Mouse (Mus musculus): ENCODE results near the gene Scube1.

DNA sequence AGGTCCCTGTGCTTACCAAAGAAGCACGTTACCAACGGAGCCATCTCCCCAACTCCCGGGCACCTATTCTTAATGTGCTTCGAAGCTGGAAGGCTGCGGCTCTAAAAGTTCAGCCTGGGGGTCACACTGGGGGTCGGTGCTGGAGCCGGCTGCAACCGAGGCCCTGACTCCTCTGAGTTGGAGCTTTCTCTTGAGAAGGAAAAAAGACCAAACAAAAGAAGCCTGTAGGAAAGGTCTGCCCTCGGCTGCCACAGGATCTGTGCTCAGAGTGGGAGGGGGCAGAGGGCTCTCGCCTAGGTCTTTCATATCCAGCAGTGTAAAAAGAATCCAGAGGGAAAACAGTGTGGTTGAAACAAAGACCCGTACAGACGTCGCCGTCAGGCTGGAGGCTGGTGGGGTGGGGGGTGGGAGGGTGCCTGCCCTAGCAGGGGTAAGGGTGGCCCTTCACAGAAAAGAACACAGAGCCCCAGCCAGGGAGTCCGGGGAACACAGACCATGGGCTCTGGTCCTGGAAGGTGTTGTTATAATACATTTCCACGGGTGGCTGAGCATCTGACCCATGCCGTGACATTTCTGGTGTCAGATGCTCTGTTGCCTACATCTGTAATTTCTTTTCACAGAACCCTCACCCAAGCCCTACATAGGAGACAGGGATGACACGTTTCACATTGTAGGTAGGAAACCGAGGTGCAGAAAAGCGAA lies 25.5 kb downstream of the Scube1 start:
- TF ChIP-seq USF1 (IDR thresholded peaks at IDR 0.05; ENCODE audit: low read depth, low read length) (no peak), BHLHE40 (IDR thresholded peaks at IDR 0.05; ENCODE audit: borderline replicate concordance, low read depth, low read length) (no peak), CTCF (IDR thresholded peaks at IDR 0.05 in 2 of 3, conservative IDR thresholded peaks at IDR 0.05 in 1 of 3; ENCODE audit: control insufficient read depth in 1 of 3, insufficient read depth in 1 of 3, low read depth in 2 of 3, low read length in 3 of 3, poor library complexity in 1 of 3, severe bottlenecking in 1 of 3) (no peak), TCF12 (IDR thresholded peaks at IDR 0.05; ENCODE audit: low read depth, low read length) (no peak), MXI1 (IDR thresholded peaks at IDR 0.05; ENCODE audit: low read depth, low read length) (no peak), MAZ (IDR thresholded peaks at IDR 0.05; ENCODE audit: low read depth, low read length) (no peak), POLR2AphosphoS2 (IDR thresholded peaks at IDR 0.05; ENCODE audit: low read length) (no peak), USF2 (IDR thresholded peaks at IDR 0.05; ENCODE audit: borderline replicate concordance in 1 of 2, insufficient read depth in 1 of 2, low read depth in 1 of 2, low read length in 2 of 2) (no peak)
